Mouse (Mus musculus) lung, adult 2 months (tissue): ENCODE results near the gene Phactr1.

Experiments
- CTCF ChIP-seq: fragments of 200-500 bp; IDR thresholded peaks from 2 replicates; pipeline ENCODE4 v1.5.1; 2011; ENCODE audit warnings: mild to moderate bottlenecking, low read length, control low read depth; ENCODE audit not compliant: insufficient read depth
- POLR2A ChIP-seq: fragments of 200-500 bp; IDR thresholded peaks from 2 replicates; pipeline ENCODE4 v1.6.1; 2011; ENCODE audit warnings: low read depth, mild to moderate bottlenecking, control low read depth, low read length, borderline replicate concordance; ENCODE audit errors: extremely low read depth

DNA sequence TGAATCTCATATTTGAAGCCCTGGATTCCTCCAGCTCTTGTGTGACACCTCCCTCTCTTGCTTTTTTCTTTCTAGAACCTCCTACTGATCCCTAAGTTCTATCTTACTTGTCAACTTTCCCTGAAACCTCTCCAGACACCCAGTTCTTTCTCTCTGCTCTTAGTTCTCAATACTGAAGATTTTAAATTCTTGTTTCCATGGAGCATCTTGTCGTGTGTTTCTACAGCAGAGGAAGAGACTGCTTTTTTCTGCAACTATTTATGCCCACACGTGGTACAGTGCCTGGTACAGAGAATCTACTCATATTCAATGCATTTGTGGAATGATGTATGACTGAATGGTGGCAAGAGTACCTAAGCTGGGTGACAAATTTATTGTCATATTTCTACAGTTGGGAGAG lies 158.9 kb downstream of the Phactr1 start:
- TF ChIP-seq POLR2A (no peak), CTCF (no peak)
